Mouse (Mus musculus) bone marrow macrophage, adult 2 months (primary cell): Measurements from ENCODE around the gene Irf7.

ENCODE experiments used
- CTCF ChIP-seq: IDR thresholded peaks from 2 replicates; pipeline ENCODE4 v1.5.1; 2012; ENCODE audit warnings: low read depth, mild to moderate bottlenecking, low read length, moderate library complexity
- POLR2A ChIP-seq: IDR thresholded peaks from 2 replicates; pipeline ENCODE4 v1.6.1; 2012; ENCODE audit warnings: mild to moderate bottlenecking, low read depth, low read length, borderline replicate concordance

- TF ChIP-seq CTCF (no peak), POLR2A (no peak)
Observed at GRCm38 (mm10) chr7:141293852-141294471, 27.7 kb upstream of the Irf7 start.
